Mouse (Mus musculus): ENCODE measurements at regions not wholly inside any gene's neighbourhood (a gene's known extent, or its start where the extent isn't known, plus 50 kb on each side); places are given as distances from the start of the nearest gene placed in this dataset.

DNA sequence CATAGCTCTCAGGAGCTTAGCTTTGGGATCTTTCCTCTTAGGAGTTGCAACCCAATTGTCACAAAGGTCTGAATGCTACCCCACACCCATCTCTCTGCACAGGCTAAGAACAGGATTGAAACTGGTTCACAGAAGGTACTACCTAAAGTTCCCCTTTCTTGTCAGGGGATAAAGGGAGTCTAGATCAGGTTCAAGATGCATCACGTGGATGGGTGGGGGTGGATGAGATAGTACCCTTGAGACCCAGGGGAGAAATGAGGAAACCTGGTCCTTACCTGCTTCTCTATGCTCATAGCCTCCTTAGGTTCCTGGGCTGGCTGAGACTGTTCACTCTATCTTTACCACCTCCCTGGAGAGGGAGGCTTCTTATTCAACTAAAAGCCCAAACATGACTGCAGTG, 122.9 kb upstream of the Adam6b start:
- Histone ChIP-seq H3K4me1 (ENCODE audit: control insufficient read depth, insufficient read depth, low read length) (no peaks in the 10 kb centered on the region), H3K4me3 (ENCODE audit: low read depth, low read length) (no peak overlapping the region), H3K27ac (replicated peaks; ENCODE audit: low read depth, low read length) (no peak overlapping the region), H3K9ac (ENCODE audit: low read length) (no peak overlapping the region), H3K9me3 (ENCODE audit: control insufficient read depth, low read length) (no peaks in the 10 kb centered on the region; the same call in 1 of the 2 replicates), H3K36me3 (ENCODE audit: control insufficient read depth, insufficient read depth, low read length) (no peaks in the 10 kb centered on the region), H3K27me3 (ENCODE audit: control insufficient read depth, insufficient read depth, low read length) (no peaks in the 10 kb centered on the region), H3K4me2 (ENCODE audit: low read depth, severe bottlenecking) (no peak overlapping the region)
- 70% methylated on average over 1 of the region's 1 CpGs for WGBS
- peak; percentile 12 for DNase-seq (ENCODE audit: low spot score)
- ATAC-seq (ENCODE audit: insufficient number of reproducible peaks, low FRiP score, low TSS enrichment, low read depth): no peak

GRCm38 (mm10) chr12:113401578-113402113, 87.7 kb upstream of the Adam6b start:
- Histone ChIP-seq H3K27ac (replicated peaks; ENCODE audit: low read depth, low read length) (no peak overlapping the region), H3K4me1 (ENCODE audit: control insufficient read depth, insufficient read depth, low read length) (no peaks in the 10 kb centered on the region), H3K27me3 (ENCODE audit: control insufficient read depth, insufficient read depth, low read length) (no peaks in the 10 kb centered on the region), H3K9ac (ENCODE audit: low read length) (no peak overlapping the region), H3K4me3 (ENCODE audit: low read depth, low read length) (no peak overlapping the region), H3K9me3 (ENCODE audit: control insufficient read depth, low read length) (0 out of 2 replicates have a peak, but pooled peaks cover under 1% of the 10 kb centered on the region), H3K4me2 (ENCODE audit: low read depth, severe bottlenecking) (no peak overlapping the region), H3K36me3 (ENCODE audit: control insufficient read depth, insufficient read depth, low read length) (no peaks in the 10 kb centered on the region)
- ATAC-seq (ENCODE audit: insufficient number of reproducible peaks, low FRiP score, low TSS enrichment, low read depth) (no peak), DNase-seq (ENCODE audit: low spot score) (no peak)

GRCm38 (mm10) chr12:113402823-113403222, 86.5 kb upstream of the Adam6b start:
- H3K4me1 ChIP-seq (ENCODE audit: control insufficient read depth, insufficient read depth, low read length): no peaks in the 10 kb centered on the region
- DNase-seq (ENCODE audit: low spot score): no peak
- no peaks in the 10 kb centered on the region for H3K9me3 ChIP-seq (ENCODE audit: control insufficient read depth, low read length)
- H3K4me2 ChIP-seq (ENCODE audit: low read depth, severe bottlenecking): no peak overlapping the region
- WGBS: 34% methylated on average over 2 of the region's 2 CpGs
- ATAC-seq (ENCODE audit: insufficient number of reproducible peaks, low FRiP score, low TSS enrichment, low read depth): no peak
- H3K4me3 ChIP-seq (ENCODE audit: low read depth, low read length): no peak overlapping the region
- H3K27me3 ChIP-seq (ENCODE audit: control insufficient read depth, insufficient read depth, low read length): no peaks in the 10 kb centered on the region
- no peak overlapping the region for H3K27ac ChIP-seq (replicated peaks; ENCODE audit: low read depth, low read length)
- H3K36me3 ChIP-seq (ENCODE audit: control insufficient read depth, insufficient read depth, low read length): no peaks in the 10 kb centered on the region
- H3K9ac ChIP-seq (ENCODE audit: low read length): no peak overlapping the region

GRCm38 (mm10) chr12:113411113-113411512, 78.2 kb upstream of the Adam6b start:
- Histone ChIP-seq H3K9ac (ENCODE audit: low read length) (no peak overlapping the region), H3K4me1 (ENCODE audit: control insufficient read depth, insufficient read depth, low read length) (no peaks in the 10 kb centered on the region), H3K27ac (replicated peaks; ENCODE audit: low read depth, low read length) (no peak overlapping the region), H3K4me2 (ENCODE audit: low read depth, severe bottlenecking) (no peak overlapping the region), H3K36me3 (ENCODE audit: control insufficient read depth, insufficient read depth, low read length) (no peaks in the 10 kb centered on the region), H3K4me3 (ENCODE audit: low read depth, low read length) (no peak overlapping the region), H3K9me3 (ENCODE audit: control insufficient read depth, low read length) (no peaks in the 10 kb centered on the region), H3K27me3 (ENCODE audit: control insufficient read depth, insufficient read depth, low read length) (no peaks in the 10 kb centered on the region)
- DNase-seq (ENCODE audit: low spot score) (no peak), ATAC-seq (ENCODE audit: insufficient number of reproducible peaks, low FRiP score, low TSS enrichment, low read depth) (no peak)
- WGBS: 83% methylated on average over 5 of the region's 5 CpGs

- no peaks in the 10 kb centered on the region for H3K9me3 ChIP-seq (ENCODE audit: control insufficient read depth, low read length)
- DNase-seq (ENCODE audit: low spot score) (no peak), ATAC-seq (ENCODE audit: insufficient number of reproducible peaks, low FRiP score, low TSS enrichment, low read depth) (no peak)
- H3K36me3 ChIP-seq (ENCODE audit: control insufficient read depth, insufficient read depth, low read length): no peaks in the 10 kb centered on the region
- no peak overlapping the region for H3K4me2 ChIP-seq (ENCODE audit: low read depth, severe bottlenecking)
- no peak overlapping the region for H3K27ac ChIP-seq (replicated peaks; ENCODE audit: low read depth, low read length)
- H3K4me1 ChIP-seq (ENCODE audit: control insufficient read depth, insufficient read depth, low read length): no peaks in the 10 kb centered on the region
- no peaks in the 10 kb centered on the region for H3K27me3 ChIP-seq (ENCODE audit: control insufficient read depth, insufficient read depth, low read length)
- no peak overlapping the region for H3K9ac ChIP-seq (ENCODE audit: low read length)
- no peak overlapping the region for H3K4me3 ChIP-seq (ENCODE audit: low read depth, low read length)
- WGBS: 41% methylated on average over 1 of the region's 1 CpGs
Measured at GRCm38 (mm10) chr12:113413996-113414395, 75.3 kb upstream of the Adam6b start.

DNA sequence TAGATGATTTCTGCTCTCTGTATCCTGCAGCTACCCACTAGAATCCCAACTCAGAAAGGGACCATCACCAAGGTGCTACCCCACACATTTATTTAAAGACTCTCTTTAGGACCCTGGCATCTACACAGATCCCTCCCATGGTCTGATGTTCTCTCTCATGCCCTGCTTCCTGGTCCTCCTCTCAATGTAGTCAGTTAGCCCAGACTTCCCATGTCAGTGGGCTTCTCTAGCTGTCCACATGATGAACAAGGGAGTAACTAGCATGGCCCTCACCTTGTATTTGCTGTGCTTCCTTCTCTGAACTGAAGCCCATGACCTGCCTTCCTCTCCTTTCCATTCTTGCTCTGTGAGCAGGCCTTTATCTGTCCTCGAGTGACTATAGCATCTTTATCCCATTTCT, 71.8 kb upstream of the Adam6b start:
- no peak overlapping the region for H3K9ac ChIP-seq (ENCODE audit: low read length)
- H3K27me3 ChIP-seq (ENCODE audit: control insufficient read depth, insufficient read depth, low read length): no peaks in the 10 kb centered on the region
- ATAC-seq (ENCODE audit: insufficient number of reproducible peaks, low FRiP score, low TSS enrichment, low read depth) (no peak), DNase-seq (ENCODE audit: low spot score) (no peak)
- H3K4me3 ChIP-seq (ENCODE audit: low read depth, low read length): no peak overlapping the region
- H3K9me3 ChIP-seq (ENCODE audit: control insufficient read depth, low read length): no peaks in the 10 kb centered on the region
- H3K4me1 ChIP-seq (ENCODE audit: control insufficient read depth, insufficient read depth, low read length): no peaks in the 10 kb centered on the region
- WGBS: 71% methylated on average over 1 of the region's 1 CpGs
- H3K4me2 ChIP-seq (ENCODE audit: low read depth, severe bottlenecking): no peak overlapping the region
- no peaks in the 10 kb centered on the region for H3K36me3 ChIP-seq (ENCODE audit: control insufficient read depth, insufficient read depth, low read length)
- H3K27ac ChIP-seq (replicated peaks; ENCODE audit: low read depth, low read length): no peak overlapping the region

DNA sequence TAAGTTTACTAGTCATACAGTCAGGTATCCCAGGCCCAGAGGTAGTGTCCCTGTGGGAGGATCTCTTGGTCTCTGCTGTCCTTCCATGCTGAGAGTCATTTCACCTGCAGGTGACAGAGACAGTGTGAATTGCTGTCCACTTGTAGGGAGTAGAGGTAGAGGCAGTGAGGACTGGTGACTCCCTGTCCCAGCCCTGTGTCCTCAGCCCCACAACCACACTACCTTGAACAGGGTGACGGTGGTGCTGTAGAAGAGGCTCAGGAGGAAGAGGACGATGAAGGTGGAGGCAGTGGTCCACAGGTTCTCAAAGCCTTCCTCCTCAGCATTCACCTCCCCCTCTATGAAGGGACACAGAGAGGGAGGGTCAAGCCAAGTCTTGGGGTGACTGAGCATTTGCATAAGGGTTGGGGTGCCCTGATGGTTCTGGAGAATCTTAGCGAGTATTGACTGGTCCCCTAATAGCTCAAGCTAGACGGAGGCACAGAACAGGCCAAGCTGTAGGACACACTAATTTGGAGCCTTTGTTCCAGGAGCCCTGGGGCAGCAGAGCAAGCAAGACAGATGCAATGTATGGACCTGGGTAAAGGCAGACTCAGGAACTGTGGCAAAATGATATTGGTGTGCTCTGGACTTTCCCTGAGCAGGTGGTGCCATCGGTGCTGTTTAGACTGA, 70.4 kb upstream of the Adam6b start:
- H3K4me2 ChIP-seq (ENCODE audit: low read depth, severe bottlenecking): no peak overlapping the region
- H3K36me3 ChIP-seq (ENCODE audit: control insufficient read depth, insufficient read depth, low read length): no peaks in the 10 kb centered on the region
- no peaks in the 10 kb centered on the region for H3K9me3 ChIP-seq (ENCODE audit: control insufficient read depth, low read length)
- ATAC-seq (ENCODE audit: insufficient number of reproducible peaks, low FRiP score, low TSS enrichment, low read depth) (no peak), DNase-seq (ENCODE audit: low spot score) (no peak)
- 86% methylated on average over 5 of the region's 5 CpGs for WGBS
- H3K27ac ChIP-seq (replicated peaks; ENCODE audit: low read depth, low read length): no peak overlapping the region
- H3K27me3 ChIP-seq (ENCODE audit: control insufficient read depth, insufficient read depth, low read length): no peaks in the 10 kb centered on the region
- no peaks in the 10 kb centered on the region for H3K4me1 ChIP-seq (ENCODE audit: control insufficient read depth, insufficient read depth, low read length)
- H3K4me3 ChIP-seq (ENCODE audit: low read depth, low read length): no peak overlapping the region
- no peak overlapping the region for H3K9ac ChIP-seq (ENCODE audit: low read length)

GRCm38 (mm10) chr12:113420721-113421305, 68.5 kb upstream of the Adam6b start:
- H3K9ac ChIP-seq (ENCODE audit: low read length): no peak overlapping the region
- ATAC-seq (ENCODE audit: insufficient number of reproducible peaks, low FRiP score, low TSS enrichment, low read depth) (no peak), DNase-seq (ENCODE audit: low spot score) (no peak)
- H3K27ac ChIP-seq (replicated peaks; ENCODE audit: low read depth, low read length): no peak overlapping the region
- H3K4me1 ChIP-seq (ENCODE audit: control insufficient read depth, insufficient read depth, low read length): no peaks in the 10 kb centered on the region
- no peak overlapping the region for H3K4me2 ChIP-seq (ENCODE audit: low read depth, severe bottlenecking)
- H3K36me3 ChIP-seq (ENCODE audit: control insufficient read depth, insufficient read depth, low read length): no peaks in the 10 kb centered on the region
- no peaks in the 10 kb centered on the region for H3K27me3 ChIP-seq (ENCODE audit: control insufficient read depth, insufficient read depth, low read length)
- WGBS: 83% methylated on average over 9 of the region's 9 CpGs
- H3K9me3 ChIP-seq (ENCODE audit: control insufficient read depth, low read length): no peaks in the 10 kb centered on the region
- H3K4me3 ChIP-seq (ENCODE audit: low read depth, low read length): no peak overlapping the region
